Mouse (Mus musculus) adrenal gland, postnatal 14 days (tissue): ENCODE measurements around the gene Slc38a2. TPM values are rescaled to one million over a fixed set of nuclear protein-coding genes. Genes with fewer than 3 reads are reported as not detected.

Experiments used
- DNase-seq: peaks from one replicate; pipeline ENCODE4 v3.0.0; 2021; ENCODE audit warnings: mixed read lengths
- total RNA-seq: library from RNA; stranded (reverse); gene quantifications from 2 replicates; pipeline ENCODE4 v1.2.3, GENCODE M21; 2021

Gene Slc38a2
- total RNA-seq, 1 experiment from 2014 or later, result 167 TPM

- DNase-seq, result no peak
Observed at GRCm38 (mm10) chr15:96720146-96720545, 20.6 kb upstream of the Slc38a2 start.

DNA sequence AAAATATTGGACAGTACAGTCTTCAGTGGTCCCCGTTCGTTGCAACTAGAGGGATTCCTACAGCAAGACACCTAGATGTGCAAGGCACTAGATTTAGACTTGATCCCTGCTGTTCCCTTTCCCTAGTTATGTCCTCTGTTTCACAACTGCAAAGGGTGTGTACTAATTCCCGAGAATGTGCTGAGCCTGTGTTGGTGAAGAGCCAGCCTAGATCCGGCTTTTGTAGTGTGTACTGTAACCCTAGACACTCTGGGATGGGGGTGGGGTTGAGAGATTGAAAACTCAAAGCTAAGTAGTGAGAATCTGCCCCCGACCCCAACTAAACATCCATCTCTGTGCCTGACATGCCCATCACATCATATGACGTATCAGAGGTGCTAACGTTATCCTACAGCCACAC is 18.9 kb upstream of the Slc38a2 start:
- DNase-seq, result peak; percentile 48

- no peak for DNase-seq
Observed at GRCm38 (mm10) chr15:96717181-96717580, 17.7 kb upstream of the Slc38a2 start.

- DNase-seq, result no peak
Observed at GRCm38 (mm10) chr15:96716371-96716770, 16.8 kb upstream of the Slc38a2 start.

GRCm38 (mm10) chr15:96715692-96716080 is 16.2 kb upstream of the Slc38a2 start:
- no peak for DNase-seq

- DNase-seq, result no peak
Observed at GRCm38 (mm10) chr15:96715079-96715691, 15.7 kb upstream of the Slc38a2 start.

- DNase-seq, result no peak
Observed at GRCm38 (mm10) chr15:96714676-96715016, 15.1 kb upstream of the Slc38a2 start.

GRCm38 (mm10) chr15:96713758-96714675 is 14.5 kb upstream of the Slc38a2 start:
- no peak for DNase-seq

DNA sequence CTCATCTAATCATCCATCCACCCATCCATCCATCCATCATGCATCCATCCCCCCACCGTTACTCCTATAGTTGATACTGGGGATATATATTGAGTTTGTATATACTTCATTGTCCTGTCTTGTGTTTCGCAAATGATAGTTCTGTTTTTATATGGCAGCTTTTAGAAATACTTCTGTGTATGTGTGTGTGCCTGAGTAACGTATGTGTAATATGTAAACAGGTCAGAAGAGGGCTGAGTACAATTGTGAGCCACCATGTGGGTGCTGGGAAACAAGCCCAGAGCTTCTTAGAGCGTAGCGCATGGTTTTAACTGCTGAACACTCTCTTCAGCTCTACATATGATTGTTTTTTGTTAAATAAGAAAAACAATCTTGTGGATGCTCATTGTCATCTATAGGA is 12.8 kb upstream of the Slc38a2 start:
- no peak for DNase-seq

DNA sequence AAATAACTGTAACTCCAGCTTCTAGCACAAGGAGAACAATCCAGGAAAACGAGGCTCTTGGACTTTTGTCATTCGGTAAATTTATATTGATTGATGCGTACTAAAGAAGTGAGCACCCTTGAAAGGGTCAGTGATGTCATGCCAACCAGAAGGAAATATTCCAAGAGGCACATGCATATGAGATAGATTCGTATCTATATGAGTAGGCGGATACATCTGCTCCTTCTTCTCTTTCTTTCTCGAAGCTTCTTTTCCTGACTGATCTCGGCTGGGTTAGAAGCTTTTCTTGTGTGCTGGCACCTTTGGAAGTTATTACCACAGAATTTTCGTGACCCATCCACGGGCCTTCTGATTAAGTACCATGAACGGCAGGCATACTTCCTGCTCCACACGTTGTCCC is 12.1 kb upstream of the Slc38a2 start:
- DNase-seq, result no peak

DNA sequence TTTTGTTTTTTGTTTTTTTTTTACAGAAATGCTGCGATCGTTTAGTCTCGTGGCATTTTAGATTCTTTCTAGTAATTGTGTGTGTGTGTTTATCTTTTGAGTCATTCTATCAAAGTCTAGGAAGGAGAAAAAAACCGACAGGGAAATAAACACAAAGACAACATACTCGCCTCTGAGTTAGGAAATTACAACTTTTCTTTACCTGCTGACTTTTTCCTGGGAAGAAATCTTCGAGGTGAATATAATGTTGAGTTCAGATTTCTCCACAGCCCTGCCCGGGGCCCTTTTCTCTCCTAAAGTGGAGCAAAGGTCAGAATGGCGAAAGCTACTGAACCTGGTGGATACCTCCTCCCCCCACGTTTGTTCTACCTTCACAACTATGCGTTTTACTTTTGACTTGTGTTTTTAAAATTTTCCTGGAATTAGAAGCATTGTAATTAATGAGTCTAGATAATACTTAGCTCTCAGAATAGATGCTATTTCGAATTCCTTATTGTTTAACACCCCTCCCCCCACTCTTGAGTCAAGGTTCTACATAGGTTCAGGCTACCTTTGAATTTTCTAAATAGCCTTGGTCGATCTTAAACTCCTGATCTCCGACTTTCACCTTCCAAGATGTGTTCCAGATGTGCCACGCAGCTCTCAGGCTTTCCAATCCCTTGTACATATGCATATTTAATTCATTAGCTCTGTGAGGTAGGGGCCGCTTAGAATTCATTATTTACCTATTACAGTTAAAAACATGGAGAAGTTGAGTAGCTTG is 11.0 kb upstream of the Slc38a2 start:
- peak; percentile 38 for DNase-seq

- peak; percentile 99 for DNase-seq
Observed at GRCm38 (mm10) chr15:96709491-96710351, 10.2 kb upstream of the Slc38a2 start.

- peak; percentile 59 for DNase-seq
Observed at GRCm38 (mm10) chr15:96708976-96709490, 9.5 kb upstream of the Slc38a2 start.

DNA sequence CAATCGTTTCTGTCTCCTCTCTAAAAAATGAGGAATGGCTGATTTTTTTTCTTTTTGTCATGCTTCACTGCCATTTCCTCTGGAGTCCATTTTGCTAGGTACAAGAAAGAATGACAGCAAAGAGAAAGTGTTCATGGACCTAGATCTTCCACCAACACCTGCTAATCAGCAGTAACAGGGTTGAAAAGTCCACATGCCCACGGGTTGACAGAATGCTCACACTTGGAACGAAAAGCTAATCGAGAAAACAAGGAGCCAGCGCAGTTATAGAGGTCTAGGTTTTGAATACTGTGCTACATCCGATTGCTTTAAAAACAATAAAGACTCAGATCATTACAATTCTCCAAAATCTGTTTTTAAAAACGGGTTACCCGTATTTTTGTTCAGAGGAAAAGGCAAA is 8.9 kb upstream of the Slc38a2 start:
- DNase-seq, result no peak

DNA sequence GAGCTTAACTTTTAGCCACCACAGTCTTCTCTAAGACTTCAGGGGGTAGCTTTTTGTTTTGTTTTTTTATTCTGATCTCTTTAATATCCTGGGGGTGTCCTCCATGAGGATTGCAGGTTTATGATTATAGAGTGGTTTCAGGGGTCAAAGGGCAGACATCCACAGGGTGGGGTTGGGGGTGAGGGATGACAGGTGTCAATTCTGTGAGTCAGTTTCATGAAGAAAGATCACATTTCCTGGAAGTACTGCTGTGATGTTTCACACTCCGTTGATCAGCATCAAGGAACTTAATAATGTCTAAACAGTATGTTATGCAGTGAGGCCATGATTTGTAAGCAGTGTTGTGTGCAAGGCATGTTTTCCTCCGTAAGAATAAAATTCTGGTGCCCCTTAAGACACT is 8.4 kb upstream of the Slc38a2 start:
- no peak for DNase-seq

DNA sequence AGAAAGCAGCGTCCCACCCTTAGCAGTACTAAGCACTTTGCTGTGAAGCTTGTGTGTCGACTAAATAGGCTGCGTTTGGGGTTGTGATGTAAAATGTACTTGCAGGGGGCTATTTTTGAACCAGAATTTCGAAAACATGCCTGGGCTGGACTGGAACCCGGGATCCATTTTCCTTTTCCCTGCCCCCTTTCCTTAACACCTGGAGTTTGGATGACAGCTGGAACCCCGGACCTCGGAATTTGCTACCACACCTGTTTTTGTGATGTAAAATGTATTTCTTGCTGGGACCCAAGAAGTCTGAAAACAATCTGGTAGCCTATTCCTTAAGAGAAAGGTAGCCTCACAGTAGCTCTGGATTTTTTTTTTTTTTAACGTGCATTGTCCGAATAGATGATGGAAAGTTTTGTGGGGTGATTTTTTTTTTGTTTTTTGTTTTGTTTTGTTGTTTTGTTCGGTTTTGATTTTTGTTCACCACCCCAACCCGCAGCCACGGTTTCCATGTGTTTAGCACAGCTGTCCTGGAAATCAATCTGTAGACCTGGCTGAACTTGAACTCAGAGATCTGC is 3.0 kb upstream of the Slc38a2 start:
- no peak for DNase-seq

DNA sequence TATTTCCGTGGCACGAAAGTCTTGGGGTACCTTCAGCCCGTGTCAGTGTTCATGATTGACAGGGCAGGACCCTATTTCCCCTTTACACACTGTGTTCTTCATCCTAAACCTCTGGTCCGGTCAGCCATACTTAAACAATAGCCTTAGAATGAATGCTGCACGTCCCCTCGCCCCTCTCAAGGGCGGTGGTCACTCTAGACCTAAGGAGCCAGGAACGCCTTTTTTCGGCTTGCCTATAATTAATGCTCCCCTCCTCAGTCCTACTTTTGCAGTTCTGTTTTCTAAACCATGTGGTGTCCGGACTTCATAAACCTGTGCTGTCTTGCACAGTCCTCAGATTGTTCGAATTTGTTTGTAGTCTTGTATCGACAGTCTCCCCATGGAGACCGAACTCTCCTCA is 1.2 kb upstream of the Slc38a2 start:
- DNase-seq, result no peak

- peak; percentile 94 for DNase-seq
Observed at GRCm38 (mm10) chr15:96698658-96699448, 677 bp downstream of the Slc38a2 start.

- no peak for DNase-seq
Observed at GRCm38 (mm10) chr15:96697901-96698657, 1.5 kb downstream of the Slc38a2 start.
